Mouse (Mus musculus): ENCODE measurements at regions not wholly inside any gene's neighbourhood (a gene's known extent, or its start where the extent isn't known, plus 50 kb on each side); places are given as distances from the start of the nearest gene placed in this dataset.
"Not testable (repeated sequence)": the region's sequence is repeated elsewhere in the genome, so short reads cannot be mapped to it uniquely, and the experiment has no call there.

DNA sequence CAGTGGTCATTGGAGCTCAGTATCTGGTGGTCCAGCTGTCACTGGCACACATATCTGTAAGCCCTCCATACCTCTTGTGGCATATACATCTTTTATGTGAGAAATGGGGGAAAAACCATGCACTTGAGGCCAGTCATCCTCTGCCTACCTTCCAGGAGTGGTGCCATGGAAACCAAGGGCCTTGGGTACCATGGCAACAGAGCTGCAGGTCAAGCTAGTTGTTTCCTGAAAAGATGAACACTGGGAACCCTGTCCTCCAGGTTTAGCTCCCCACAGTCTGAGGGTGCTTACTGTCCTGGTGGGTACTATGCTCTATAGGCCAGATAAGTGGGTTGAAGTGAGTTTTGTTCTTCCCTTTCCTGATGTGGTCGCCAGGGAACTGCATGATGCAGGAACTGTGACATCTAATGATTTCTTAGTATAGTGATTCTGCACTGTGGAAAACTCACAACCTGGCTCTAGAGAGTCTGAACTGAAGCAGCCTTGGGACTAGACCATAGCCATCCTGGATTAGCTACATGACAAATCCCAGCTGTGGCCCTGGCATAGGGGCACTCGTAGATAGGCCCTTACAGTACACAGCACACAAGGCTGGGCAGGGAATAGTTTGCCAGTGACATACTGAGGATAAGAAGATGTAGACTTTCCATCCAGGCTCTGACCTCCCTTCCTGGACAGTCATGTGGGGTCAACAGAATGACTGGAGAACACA, 308.7 kb upstream of the Shh start:
- DNase-seq (ENCODE audit: extremely low read depth, insufficient read length, low spot score): no peak

DNA sequence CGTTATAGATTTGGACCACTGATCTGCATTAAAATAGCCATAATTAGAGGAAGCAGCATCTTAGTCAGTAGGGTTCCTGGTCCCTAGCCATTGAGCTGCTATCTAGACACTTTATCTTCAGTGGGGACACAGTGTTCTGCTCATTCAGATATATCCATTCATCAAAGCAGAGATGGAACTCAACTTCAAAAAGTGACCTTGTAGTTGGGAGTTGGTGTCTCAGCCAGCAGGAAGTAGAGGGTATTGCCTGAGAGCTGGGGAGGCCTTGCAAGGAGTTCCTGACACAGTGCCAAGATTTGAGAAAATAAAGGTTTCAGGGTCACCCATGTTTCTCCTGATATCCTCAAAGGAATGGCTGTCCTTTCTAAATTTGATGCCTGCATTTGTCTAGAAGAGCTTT, 304.7 kb upstream of the Shh start:
- DNase-seq (ENCODE audit: extremely low read depth, insufficient read length, low spot score): no peak

DNA sequence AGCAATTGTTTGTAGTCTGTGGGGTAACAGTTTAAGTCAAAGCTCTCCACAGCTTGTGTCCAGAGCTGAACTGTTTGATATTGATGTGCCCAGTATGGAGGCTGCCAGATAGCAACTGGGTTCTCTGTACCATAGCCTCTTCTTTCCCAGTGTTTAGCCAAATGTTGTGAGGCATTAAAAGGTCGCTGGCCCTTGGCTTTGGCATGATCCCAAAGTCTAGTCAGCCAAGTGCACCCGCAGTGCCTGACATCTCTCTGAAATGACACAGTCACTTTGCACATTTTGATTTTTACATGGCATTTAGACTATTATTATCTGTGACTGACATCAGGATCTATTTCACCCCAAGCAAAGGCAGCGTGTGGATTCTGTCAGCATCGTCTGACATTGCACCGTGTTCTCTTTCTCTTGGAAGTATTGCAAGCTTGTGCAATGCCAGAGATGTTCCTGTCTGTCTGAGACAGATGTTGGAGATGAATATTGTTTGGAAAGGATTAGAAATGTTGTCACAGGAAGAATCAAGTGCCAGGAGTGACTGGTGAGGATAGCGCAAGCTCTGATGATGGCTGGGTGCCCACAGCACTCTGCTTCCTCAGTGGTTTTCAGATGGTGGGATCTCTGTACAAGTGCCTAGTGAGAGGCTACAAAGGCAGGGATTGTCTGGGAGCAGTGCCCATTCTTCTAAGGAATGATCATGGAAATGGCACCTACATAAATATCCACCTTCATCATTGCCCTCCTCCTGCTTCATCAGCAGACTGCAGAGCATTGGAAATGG, 289.3 kb upstream of the Shh start:
- DNase-seq (ENCODE audit: extremely low read depth, insufficient read length, low spot score): no peak

DNA sequence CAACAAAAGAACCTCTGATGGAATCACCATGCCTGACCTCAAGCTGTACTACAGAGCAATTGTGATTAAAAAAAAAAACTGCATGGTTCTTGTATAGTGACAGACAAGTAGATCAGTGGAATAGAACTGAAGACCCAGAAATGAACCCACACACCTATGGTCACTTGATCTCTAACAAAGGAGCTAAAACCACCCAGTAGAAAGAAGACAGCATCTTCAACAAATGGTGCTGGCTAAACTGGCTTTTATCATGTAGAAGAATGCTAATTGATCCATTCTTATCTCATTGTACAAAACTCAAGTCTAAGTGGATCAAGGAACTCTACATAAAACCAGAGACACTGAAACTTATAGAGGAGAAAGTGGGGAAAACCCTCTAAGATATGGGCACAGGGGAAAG, 284.8 kb upstream of the Shh start:
- not testable (repeated sequence) for DNase-seq (ENCODE audit: extremely low read depth, insufficient read length, low spot score)

DNA sequence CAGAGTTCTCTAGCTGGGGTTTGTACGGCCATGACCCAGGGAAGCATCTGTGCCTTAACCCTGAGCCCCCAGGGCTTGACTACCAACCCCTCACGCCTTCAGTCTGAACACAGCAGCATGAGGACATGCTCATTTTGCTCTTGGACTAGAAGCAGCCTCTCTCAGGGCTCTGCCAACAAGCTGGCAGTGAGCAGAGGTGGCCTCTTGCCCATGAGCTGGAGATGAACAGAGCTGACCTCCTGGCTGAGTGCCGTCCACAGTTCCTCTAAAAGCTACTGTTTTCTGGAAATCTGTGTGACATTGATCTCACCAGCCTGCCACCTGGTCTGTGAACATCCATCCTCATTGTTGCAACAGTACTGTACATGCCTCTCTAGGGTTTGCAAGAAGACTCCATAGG, 267.7 kb upstream of the Shh start:
- no peak for DNase-seq (ENCODE audit: extremely low read depth, insufficient read length, low spot score)

DNA sequence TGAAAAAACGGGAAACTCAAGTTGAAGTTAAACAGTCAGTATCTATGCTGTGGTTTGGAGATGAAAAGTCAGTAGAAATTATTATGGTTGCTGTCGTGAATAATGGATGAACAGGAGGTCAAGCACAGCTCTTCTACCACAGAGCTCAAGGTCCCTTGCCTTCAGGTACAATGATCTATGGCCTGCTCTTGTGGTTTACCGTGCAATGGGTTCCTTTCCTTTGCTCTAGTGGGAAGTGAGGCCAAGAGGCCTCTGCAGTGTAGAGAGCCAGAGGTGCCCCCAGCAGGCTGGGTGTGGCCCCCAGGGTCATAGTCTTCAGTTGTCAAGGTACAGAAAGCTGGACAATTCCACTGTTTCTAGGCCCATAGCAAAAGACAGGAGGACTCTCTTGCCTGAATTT, 255.0 kb upstream of the Shh start:
- DNase-seq (ENCODE audit: extremely low read depth, insufficient read length, low spot score): no peak

DNA sequence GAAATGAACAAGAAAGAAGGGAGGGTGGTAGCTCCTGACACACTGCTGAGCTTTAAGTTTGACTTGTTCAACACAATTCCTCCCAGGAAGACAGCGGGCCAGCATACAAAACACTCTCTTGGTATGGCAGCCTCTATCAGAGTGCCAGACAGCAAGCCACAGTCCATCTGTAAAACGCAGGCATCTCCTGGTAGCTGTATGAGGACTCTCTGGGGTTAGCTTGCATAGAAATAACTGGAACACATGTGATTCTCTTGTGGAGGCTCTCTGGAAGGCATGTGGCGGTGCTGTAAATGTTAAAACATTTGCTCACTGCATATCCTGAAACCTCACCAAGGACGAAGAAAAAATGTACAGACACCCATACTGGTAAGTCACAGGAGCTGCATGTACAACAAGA, 247.9 kb upstream of the Shh start:
- no peak for DNase-seq (ENCODE audit: extremely low read depth, insufficient read length, low spot score)

DNA sequence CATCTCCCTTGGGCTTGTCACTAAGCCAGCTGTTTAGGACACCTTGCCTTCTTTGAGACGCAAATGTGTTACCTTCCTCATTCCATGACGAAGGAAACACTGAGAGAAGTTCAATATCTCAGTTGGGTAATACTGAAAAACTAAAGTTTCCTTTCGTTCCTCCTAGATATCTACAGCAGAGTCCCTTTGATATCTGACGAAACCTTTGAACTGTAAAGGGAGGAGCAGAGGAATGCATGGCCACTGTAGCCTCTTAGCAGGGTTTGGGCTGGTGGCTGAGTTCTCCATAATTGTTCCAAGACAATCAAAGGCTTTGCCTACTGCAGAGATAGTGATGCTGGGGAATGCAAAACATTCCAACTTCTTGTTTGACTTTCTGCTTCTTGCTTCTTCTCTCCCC, 243.5 kb upstream of the Shh start:
- no peak for DNase-seq (ENCODE audit: extremely low read depth, insufficient read length, low spot score)

DNA sequence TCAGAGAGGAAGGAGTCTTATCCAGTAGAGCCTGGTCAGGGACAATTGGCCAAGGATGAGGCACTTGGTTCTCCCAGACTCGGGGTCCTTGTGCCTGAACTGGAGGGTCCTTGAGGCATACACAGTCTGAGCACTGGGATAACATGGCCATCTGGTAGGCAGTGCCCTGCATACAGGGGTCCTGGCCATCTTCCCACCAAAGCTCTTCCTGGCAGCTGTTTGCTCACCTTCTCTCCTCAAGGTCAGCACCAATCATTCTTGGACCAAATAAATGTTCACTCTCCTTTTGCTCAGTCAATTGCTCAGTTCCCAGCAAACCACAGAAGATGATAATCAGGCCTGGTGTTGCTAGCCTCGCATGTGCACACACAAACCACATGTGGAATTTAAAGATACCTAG, 242.6 kb upstream of the Shh start:
- DNase-seq (ENCODE audit: extremely low read depth, insufficient read length, low spot score): no peak

DNA sequence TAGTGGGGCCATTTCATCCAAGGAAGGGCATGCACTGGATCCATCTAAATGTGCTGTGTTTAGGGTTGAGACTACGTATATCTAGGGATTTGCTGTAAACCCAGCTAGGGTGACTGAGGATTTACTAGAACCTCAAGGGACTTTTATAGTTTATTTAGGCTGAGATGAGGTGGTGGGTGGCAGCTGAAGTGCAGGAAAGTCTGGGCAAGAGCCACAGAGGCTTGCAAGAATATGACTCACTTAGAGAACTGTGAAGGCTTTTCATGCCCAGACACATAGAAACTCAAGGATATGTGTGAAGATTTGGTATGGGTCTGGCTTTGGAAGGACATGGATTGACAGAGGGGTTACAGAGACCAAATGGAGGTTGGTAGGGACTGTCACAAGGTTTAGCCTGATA, 237.3 kb upstream of the Shh start:
- no peak for DNase-seq (ENCODE audit: extremely low read depth, insufficient read length, low spot score)

DNA sequence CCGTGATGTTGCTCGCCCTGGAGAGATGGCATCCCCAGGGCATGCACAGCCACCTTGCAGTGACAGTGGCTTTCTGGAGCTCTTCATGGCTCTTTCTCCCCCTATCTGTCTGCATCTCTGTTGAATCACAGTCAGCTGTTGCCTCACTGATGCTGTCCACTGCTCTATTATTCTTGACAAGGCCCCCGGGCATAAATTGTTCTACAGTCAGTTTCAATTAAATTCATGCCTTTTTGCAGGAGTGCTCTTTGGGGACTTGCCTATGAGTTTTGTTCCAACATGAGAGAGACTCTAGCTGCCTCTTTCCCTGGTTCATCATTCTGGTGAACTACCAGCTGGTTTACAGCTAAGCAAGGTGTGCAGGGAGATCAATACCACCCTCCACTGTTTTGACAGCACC, 229.9 kb upstream of the Shh start:
- DNase-seq (ENCODE audit: extremely low read depth, insufficient read length, low spot score): no peak

DNA sequence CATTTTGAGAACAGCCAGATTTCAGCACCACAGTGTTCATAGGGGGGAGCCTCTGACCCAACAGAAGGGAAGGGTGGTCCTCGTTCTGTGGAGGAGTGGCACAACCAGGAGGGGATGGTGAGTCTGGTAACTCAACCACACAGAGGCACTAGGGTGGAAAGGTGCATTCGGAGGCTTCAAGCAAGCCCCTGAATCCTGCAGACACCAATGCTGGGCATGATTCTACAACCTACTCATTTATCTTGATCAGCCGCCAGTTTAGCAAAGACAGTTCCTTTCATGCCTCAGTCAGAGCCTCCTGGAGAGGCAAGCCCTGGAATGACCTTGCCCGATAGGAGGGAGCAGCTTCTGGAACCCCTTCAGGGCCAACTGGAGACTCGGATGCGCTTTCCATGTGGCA, 223.1 kb upstream of the Shh start:
- no peak for DNase-seq (ENCODE audit: extremely low read depth, insufficient read length, low spot score)

DNA sequence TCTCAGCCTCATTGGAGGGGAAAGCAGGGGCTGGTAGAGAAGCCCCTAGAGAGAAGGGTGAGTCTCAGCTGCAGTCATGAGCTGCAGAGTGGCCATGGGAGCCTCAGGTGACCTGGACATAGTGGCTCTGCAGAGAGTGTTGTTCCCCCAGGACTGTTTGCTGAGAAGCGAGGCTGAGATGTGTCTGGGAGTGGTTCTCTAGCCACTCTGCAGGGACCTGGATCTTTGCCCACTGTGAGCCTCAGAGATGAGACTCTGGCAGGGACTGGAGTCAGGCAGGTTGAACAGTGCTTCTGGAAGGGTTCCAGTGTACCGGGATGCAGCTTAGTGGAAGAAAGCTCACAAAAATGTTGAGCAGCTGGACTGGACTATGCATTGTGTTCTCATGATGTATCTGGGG, 222.6 kb upstream of the Shh start:
- DNase-seq (ENCODE audit: extremely low read depth, insufficient read length, low spot score): no peak

DNA sequence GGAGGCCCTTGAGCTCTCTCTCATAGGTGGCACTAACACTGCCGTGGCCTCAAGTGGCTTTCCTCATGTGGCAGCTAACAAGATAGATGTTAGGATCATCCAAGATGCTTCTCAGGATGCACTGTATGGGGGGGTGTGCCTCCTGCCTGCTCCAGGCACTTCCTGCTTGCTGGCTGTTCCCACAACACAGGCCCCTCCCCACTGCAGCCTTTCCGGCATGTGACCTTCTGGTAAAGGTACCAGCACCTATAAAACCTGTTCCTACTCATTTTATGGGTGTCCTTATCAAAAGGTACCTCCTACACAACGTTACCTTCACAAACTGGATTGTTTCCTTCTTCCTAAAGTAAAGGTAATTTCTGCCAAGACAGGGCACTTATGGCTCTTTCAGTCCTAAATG, 222.1 kb upstream of the Shh start:
- no peak for DNase-seq (ENCODE audit: extremely low read depth, insufficient read length, low spot score)

DNA sequence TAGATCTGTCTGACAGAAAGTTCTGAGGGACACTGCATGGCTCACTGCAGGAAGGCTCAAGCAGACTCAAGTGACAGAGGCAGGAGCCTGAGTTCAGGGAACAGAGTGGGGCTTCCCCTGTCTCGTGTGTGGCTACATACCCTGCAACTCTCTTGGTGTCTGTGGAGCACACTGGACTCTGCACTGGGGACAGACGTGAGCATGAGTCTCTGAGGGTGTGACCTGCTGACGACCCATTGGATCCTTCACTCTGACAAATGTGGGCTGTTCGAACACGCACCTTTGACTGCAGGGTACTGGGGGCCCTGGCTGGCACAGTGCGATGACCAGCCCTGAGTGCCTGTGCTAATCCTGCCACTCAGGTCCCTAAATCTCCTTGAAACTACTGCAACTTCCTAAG, 215.8 kb upstream of the Shh start:
- no peak for DNase-seq (ENCODE audit: extremely low read depth, insufficient read length, low spot score)

DNA sequence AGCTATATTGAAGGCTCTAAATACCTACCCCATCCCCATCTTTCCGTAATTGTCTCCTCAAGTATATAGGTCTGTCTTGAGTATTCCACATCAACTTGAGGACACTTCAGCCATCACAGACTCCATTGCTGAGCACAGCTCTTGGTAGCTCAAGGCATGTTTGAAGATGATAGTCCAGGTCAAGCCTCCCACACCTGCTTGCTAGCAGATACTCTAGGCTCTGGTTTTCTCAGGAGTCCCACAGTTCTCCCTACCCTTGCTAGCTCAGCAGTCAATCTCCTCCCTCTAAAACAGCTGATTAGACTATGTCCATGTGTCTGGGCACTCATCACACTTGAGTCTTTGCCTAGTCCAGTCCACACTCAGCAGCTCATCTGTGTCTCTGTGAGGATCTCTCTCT, 213.3 kb upstream of the Shh start:
- DNase-seq (ENCODE audit: extremely low read depth, insufficient read length, low spot score): no peak

DNA sequence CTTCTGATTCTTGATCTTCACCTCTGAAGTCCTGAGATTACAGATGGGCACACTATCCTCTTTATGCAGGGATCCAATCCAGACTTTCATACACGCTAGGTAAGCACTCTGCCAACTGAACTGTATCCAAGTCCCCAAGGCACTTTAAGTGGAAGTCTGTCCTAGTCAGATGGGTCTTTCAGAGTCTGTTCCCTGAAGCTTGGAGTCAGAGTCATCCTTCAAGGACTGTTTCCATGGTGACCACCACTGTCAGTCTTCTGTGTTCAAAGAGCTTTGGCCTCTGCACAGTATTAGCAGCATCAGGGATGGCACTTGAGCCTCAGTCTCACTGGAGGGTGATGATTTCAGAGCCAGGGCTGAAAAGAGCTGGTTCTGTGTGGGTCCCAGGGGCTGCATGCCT, 212.7 kb upstream of the Shh start:
- no peak for DNase-seq (ENCODE audit: extremely low read depth, insufficient read length, low spot score)

DNA sequence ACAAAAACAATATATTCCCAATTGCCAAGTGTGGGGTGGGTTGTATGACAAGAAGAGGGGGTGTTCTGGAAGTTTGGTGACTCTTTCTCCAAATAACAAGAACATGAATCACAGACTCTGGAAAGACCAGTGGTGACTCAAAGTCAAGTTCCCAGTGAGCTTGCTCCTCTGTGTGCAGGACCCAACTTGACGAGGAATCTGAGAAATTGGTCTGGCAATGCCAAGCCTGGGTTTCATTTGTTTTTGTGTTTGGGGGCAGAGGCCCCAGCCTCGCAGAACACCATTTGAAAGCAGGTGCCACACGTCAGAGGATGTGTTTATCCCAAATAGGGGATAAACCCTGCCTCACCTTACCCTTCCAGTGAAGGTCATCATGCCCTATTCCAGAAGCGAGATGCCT, 163.1 kb upstream of the Shh start:
- DNase-seq (ENCODE audit: extremely low read depth, insufficient read length, low spot score): no peak

DNA sequence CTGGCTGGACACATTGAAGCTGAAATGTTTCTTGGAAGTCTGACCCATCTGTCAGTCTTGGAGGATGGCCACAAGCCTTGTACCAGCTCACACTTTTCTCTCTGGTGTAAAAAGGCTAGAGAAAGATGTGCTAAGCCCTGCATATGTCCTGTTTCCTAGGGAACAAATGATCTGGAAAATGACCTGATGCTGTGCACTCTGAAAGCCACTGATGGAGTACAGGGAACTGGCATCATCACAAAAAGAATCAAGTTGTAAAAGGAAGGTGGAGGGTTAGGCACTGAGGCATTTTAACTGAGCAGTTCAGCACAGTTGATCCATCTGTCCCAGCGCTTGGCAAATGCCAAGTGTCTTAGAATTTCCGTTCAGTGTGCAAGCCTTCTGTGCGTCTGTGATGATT, 144.8 kb upstream of the Shh start:
- DNase-seq (ENCODE audit: extremely low read depth, insufficient read length, low spot score): no peak

DNA sequence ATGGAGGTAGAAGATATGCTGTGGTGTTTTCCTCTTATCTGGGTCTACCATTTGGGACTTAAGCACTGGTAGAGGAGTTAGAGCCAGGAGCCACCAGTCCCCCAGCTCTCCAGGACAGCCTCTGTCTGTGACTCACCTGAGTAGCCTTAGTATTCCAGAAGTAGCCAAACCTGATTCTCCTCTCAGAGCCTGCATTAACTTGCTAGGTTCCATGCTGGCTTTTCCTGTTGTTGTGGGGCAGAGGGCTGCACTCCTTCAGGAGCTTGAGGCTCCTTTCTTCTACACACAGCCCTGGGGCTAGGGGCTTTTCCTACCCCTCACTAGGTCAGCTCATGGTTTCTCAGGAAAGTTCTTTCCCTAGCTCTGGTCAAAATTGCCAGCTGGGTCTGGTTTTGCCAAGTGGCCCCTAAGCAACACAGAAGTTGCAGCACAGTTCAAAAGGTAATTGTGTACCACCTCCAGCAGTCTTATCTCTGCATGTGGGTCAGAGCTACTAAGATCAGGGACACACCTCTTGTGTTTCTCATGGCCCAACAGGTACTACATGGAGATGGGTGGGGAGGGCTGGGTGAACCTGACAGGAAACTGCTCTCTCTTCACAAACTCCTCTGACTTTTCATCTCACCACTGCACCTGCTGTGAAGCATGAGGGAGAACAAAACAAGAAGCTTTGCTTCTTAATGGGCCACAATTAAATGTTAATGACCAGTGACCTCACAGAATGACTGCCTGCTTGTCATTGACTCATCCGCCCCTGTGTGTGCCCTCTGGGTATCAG, 129.7 kb upstream of the Shh start:
- DNase-seq (ENCODE audit: extremely low read depth, insufficient read length, low spot score): no peak

DNA sequence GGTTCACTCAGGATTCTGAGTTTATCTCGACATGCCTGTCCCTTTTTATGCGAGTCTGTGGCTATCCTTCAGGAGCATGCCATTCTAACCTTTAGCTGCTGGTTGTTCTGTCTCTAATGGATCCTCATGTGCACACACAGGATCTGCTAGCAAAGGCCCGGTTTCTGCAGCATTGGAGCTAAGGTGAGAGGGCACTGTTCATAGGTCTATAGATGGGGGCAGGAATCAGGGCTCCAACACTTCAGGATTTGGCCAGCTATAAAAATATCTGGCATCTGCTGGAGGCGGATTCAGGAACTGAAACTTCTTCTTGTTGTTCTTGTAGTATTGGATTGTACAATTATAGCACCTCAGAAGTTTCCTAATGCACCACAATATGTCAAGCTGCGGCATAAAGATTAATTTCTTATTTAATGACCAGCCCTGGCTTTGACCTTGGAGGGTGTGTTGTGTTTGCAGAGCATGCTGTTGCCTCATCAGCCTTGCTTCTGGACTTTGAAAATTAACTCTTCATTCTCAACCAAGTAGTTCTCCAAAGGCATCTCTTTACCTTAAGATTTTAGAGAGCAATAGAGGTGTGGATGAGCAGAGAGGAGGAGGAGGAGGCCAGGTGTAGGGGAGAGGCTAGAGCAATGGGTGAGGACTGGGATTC, 104.4 kb upstream of the Shh start:
- DNase-seq (ENCODE audit: extremely low read depth, insufficient read length, low spot score): no peak
